Mouse (Mus musculus): ENCODE results near the gene Acox2. TPM values are rescaled to one million over a fixed set of nuclear protein-coding genes. Genes with fewer than 3 reads are reported as not detected.

Gene Acox2
- total RNA-seq, 1 experiment from 2014 or later = 30.4 TPM

- DNase-seq = peak; percentile 100
Measured at GRCm38 (mm10) chr14:8213803-8214224, 45.3 kb downstream of the Acox2 start, which contains the start of gene Kctd6. Kctd6 (plus strand) TSS chr14:8214140.

- no peak for DNase-seq
Measured at GRCm38 (mm10) chr14:8212996-8213395, 46.2 kb downstream of the Acox2 start.

GRCm38 (mm10) chr14:8209896-8210295 is 49.3 kb downstream of the Acox2 start:
- DNase-seq = no peak

- peak; percentile 57 for DNase-seq
Measured at GRCm38 (mm10) chr14:8208876-8209275, 50.3 kb downstream of the Acox2 start.

- DNase-seq = no peak
Measured at GRCm38 (mm10) chr14:8207543-8207942, 51.6 kb downstream of the Acox2 start.

- DNase-seq = no peak
Measured at GRCm38 (mm10) chr14:8207105-8207504, 52.0 kb downstream of the Acox2 start.

- DNase-seq = no peak
Measured at GRCm38 (mm10) chr14:8206179-8206910, 52.8 kb downstream of the Acox2 start.

- DNase-seq = no peak
Measured at GRCm38 (mm10) chr14:8201715-8202114, 57.4 kb downstream of the Acox2 start.

- DNase-seq = no peak
Measured at GRCm38 (mm10) chr14:8200769-8201168, 58.4 kb downstream of the Acox2 start.

GRCm38 (mm10) chr14:8192727-8193126 is 66.4 kb downstream of the Acox2 start:
- no peak for DNase-seq

GRCm38 (mm10) chr14:8191331-8191965 is 67.7 kb downstream of the Acox2 start:
- no peak for DNase-seq

GRCm38 (mm10) chr14:8190556-8190955 is 68.6 kb downstream of the Acox2 start:
- no peak for DNase-seq

GRCm38 (mm10) chr14:8186278-8187045 is 72.7 kb downstream of the Acox2 start:
- DNase-seq = peak; percentile 45

GRCm38 (mm10) chr14:8183330-8183729 is 75.8 kb downstream of the Acox2 start:
- peak; percentile 26 for DNase-seq

- DNase-seq = no peak
Measured at GRCm38 (mm10) chr14:8180371-8181035, 78.7 kb downstream of the Acox2 start.

- peak; percentile 58 for DNase-seq
Measured at GRCm38 (mm10) chr14:8176251-8176650, 82.9 kb downstream of the Acox2 start.

Other genes starting within 250 kb of the Acox2 start
- gene Rpp14, start 179.0 kb downstream of the Acox2 start, total RNA-seq (2021) = 35.8 and 37.1 TPM in 2 replicates
- gene Pxk, start 161.1 kb downstream of the Acox2 start, total RNA-seq (2021) = 54.8 and 61.4 TPM in 2 replicates
- 450 and 471 TPM in 2 replicates for gene Pdhb, start 86.3 kb downstream of the Acox2 start, total RNA-seq (2021)
- 12.3 and 15.4 TPM in 2 replicates for gene Kctd6, start 45.2 kb downstream of the Acox2 start, total RNA-seq (2021)
- 5.0 and 8.7 TPM in 2 replicates for gene Fam107a, start 58.7 kb upstream of the Acox2 start, total RNA-seq (2021)
- 0.79 TPM in 1 of 2 replicates, not detected in the other for gene Oit1, start 119.4 kb upstream of the Acox2 start, total RNA-seq (2021)